ENCODE assay signal across 7 mouse cellular contexts in the genomic region with DNA sequence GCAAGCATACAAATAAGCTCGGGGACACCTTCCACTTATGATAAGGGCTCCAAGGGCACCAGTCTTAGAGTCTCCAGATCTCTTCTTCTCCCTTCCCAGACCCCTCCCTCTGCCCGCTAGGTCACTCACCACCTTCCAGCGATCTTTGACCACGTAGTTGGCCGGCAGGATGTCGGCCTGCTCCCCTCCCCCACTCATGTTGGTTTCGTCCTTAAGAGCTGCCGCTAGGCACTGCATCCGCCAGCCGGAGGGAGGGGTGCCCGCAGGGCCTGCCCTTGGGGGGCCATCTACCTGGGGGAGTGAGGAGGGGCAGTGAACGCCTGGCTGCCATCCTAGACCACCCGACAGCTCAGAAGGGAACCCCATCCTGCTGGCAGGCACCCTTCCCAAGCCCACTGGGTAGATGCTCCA. TPM values are rescaled to one million over a fixed set of nuclear protein-coding genes. Genes with fewer than 3 reads are reported as not detected.
A peak's percentile ranks its signal among the peaks of the same experiment; 100 is the strongest.
DNase-seq lines count a peak whose midpoint lies in the region; ATAC-seq and TF ChIP-seq lines count a peak whose summit lies in the region.

No protein-coding gene starts in this region.

- WGBS in liver, embryonic 11.5 days = 2% methylated on average over 13 of the region's 13 CpGs
- WGBS in neural tube, embryonic 13.5 days = 1% methylated on average over 13 of the region's 13 CpGs

- H3K9ac ChIP-seq in liver, embryonic 11.5 days (ENCODE audit: low read depth, low read length) = peak overlapping the region; percentile 47
- peak overlapping the region; percentile 73 for H3K9ac ChIP-seq in neural tube, embryonic 13.5 days

- no peak overlapping the region for H3K27ac ChIP-seq in cortical plate, adult 2 months (ENCODE audit: insufficient read depth, low read length)
- H3K27ac ChIP-seq in liver, embryonic 11.5 days (ENCODE audit: low read depth, low read length) = no peak overlapping the region
- peak overlapping the region; percentile 65 for H3K27ac ChIP-seq in neural tube, embryonic 13.5 days (replicated peaks)

- H3K4me2 ChIP-seq in liver, embryonic 11.5 days = peak overlapping the region; percentile 68
- peak overlapping the region; percentile 77 for H3K4me2 ChIP-seq in neural tube, embryonic 13.5 days

- TF ChIP-seq CTCF in cortical plate, adult 2 months (IDR thresholded peaks at IDR 0.05; ENCODE audit: extremely low read depth, insufficient read depth, low read length) = no peak

- peaks cover 71% of the 10 kb centered on the region for H3K27me3 ChIP-seq in liver, embryonic 11.5 days (replicated peaks; ENCODE audit: control insufficient read depth, insufficient read depth, low read length)
- peaks cover 24% of the 10 kb centered on the region for H3K27me3 ChIP-seq in neural tube, embryonic 13.5 days

- DNase-seq in 416B (ENCODE audit: low read depth) = peak; percentile 87
- peak; percentile 28 for DNase-seq in CD4-positive helper T cell, adult 2 months (ENCODE audit: low read depth, low spot score)
- DNase-seq in induced T-regulatory cell, adult 2 months (ENCODE audit: low read depth) = peak; percentile 32
- no peak for DNase-seq in liver, embryonic 11.5 days (ENCODE audit: low spot score)
- no peak for DNase-seq in urinary bladder, adult 18-20 months (ENCODE audit: low spot score in 2 of 2)

- no peak for TF ChIP-seq POLR2A in cortical plate, adult 2 months (IDR thresholded peaks at IDR 0.05; ENCODE audit: extremely low read depth, insufficient read depth, low read length)

- H3K4me3 ChIP-seq in cortical plate, adult 2 months (ENCODE audit: insufficient read depth, low read length) = peak overlapping the region; percentile 64
- peak overlapping the region; percentile 39 for H3K4me3 ChIP-seq in liver, embryonic 11.5 days (ENCODE audit: low read depth, low read length)
- H3K4me3 ChIP-seq in neural tube, embryonic 13.5 days = peak overlapping the region; percentile 40

- H3K4me1 ChIP-seq in cortical plate, adult 2 months (ENCODE audit: control insufficient read depth, insufficient read depth, low read length) = peaks cover 5% of the 10 kb centered on the region
- H3K4me1 ChIP-seq in liver, embryonic 11.5 days (replicated peaks; ENCODE audit: control insufficient read depth, insufficient read depth, low read length) = peaks cover 3% of the 10 kb centered on the region; the same call in 1 of the 2 replicates
- H3K4me1 ChIP-seq in neural tube, embryonic 13.5 days (replicated peaks) = peaks cover 48% of the 10 kb centered on the region

- H3K9me3 ChIP-seq in liver, embryonic 11.5 days (ENCODE audit: control insufficient read depth, low read length) = no peaks in the 10 kb centered on the region
- no peaks in the 10 kb centered on the region for H3K9me3 ChIP-seq in neural tube, embryonic 13.5 days

- no peaks in the 10 kb centered on the region for H3K36me3 ChIP-seq in liver, embryonic 11.5 days (ENCODE audit: control insufficient read depth, insufficient read depth, low read length)
- H3K36me3 ChIP-seq in neural tube, embryonic 13.5 days = peaks cover 31% of the 10 kb centered on the region

- no peak for ATAC-seq in liver, embryonic 11.5 days (replicated peaks; ENCODE audit: low FRiP score)
- 0 out of 2 replicates have a peak, but pooled peaks have one; percentile 2 for ATAC-seq in neural tube, embryonic 13.5 days (ENCODE audit: low read depth)

RNA-seq across cellular contexts. Expression of gene Ttbk1, which starts 3.4 kb away (rescaled TPM):
- polyA plus RNA-seq in cortical plate, adult 2 months (2012; rRNA removed) = 56.2 and 57.3 TPM in 2 replicates
- polyA plus RNA-seq in liver, embryonic 11.5 days (2014; fragmentation: Nextera tagmentation; extraction: Ambion mirVana) = 0.03 and 0.07 TPM in 2 replicates
- 6.0 and 6.9 TPM in 2 replicates for polyA plus RNA-seq in neural tube, embryonic 13.5 days (2015; fragmentation: Nextera tagmentation; extraction: Ambion mirVana)

RNA-seq across cellular contexts. Expression of gene Dnph1, which starts 12.5 kb away (rescaled TPM):
- polyA plus RNA-seq in cortical plate, adult 2 months (2012; rRNA removed) = 5.9 and 6.5 TPM in 2 replicates
- polyA plus RNA-seq in liver, embryonic 11.5 days (2014; fragmentation: Nextera tagmentation; extraction: Ambion mirVana) = 63.6 and 65.0 TPM in 2 replicates
- polyA plus RNA-seq in neural tube, embryonic 13.5 days (2015; fragmentation: Nextera tagmentation; extraction: Ambion mirVana) = 19.0 and 19.2 TPM in 2 replicates

RNA-seq across cellular contexts. Expression of gene Slc22a7, which starts 45.8 kb away (rescaled TPM):
- 0.25 and 0.27 TPM in 2 replicates for polyA plus RNA-seq in cortical plate, adult 2 months (2012; rRNA removed)
- not detected in 2 replicates for polyA plus RNA-seq in liver, embryonic 11.5 days (2014; fragmentation: Nextera tagmentation; extraction: Ambion mirVana)
- polyA plus RNA-seq in neural tube, embryonic 13.5 days (2015; fragmentation: Nextera tagmentation; extraction: Ambion mirVana) = not detected in 2 replicates

RNA-seq across cellular contexts. Expression of gene Crip3, which starts 55.3 kb away (rescaled TPM):
- 10.2 and 12.0 TPM in 2 replicates for polyA plus RNA-seq in cortical plate, adult 2 months (2012; rRNA removed)
- 0.38 and 0.53 TPM in 2 replicates for polyA plus RNA-seq in liver, embryonic 11.5 days (2014; fragmentation: Nextera tagmentation; extraction: Ambion mirVana)
- 0.96 and 1.5 TPM in 2 replicates for polyA plus RNA-seq in neural tube, embryonic 13.5 days (2015; fragmentation: Nextera tagmentation; extraction: Ambion mirVana)

Comparison
In these comparisons a context has a peak if more than half of its experiments do, and no peak if none do; other contexts are left out.
1. DNase-seq: peak in 416B (single experiment), CD4-positive helper T cell, adult 2 months (single experiment) and induced T-regulatory cell, adult 2 months (single experiment); none in liver, embryonic 11.5 days (single experiment) and urinary bladder, adult 18-20 months (0 of 2).
2. Peak in every context shown above with its lines, with median percentiles within 50 percentile points of each other: H3K4me3 ChIP-seq.